Mouse (Mus musculus) bone marrow, adult 2 months (tissue): Measurements from ENCODE around the gene Ccdc138. TPM values are rescaled to one million over a fixed set of nuclear protein-coding genes. Genes with fewer than 3 reads are reported as not detected.

Experiments used
- H3K27ac ChIP-seq: fragments of 200-500 bp; 2 replicates; pipeline ENCODE4 v1.5.1; 2012; ENCODE audit warnings: low read depth, mild to moderate bottlenecking, control low read depth, inconsistent platforms, low read length; ENCODE audit not compliant: control insufficient read depth, poor library complexity, insufficient read depth
- H3K4me1 ChIP-seq: fragments of 200-500 bp; 2 replicates; pipeline ENCODE4 v1.6.1; 2011; ENCODE audit warnings: low read length; ENCODE audit not compliant: control insufficient read depth, insufficient read depth
- H3K4me3 ChIP-seq: fragments of 200-500 bp; replicated peaks from 2 replicates; pipeline ENCODE3; 2011; ENCODE audit warnings: mild to moderate bottlenecking, low read depth, low read length, control low read depth; ENCODE audit not compliant: control insufficient read depth
- CTCF ChIP-seq: fragments of 200-500 bp; IDR thresholded peaks from 2 replicates; pipeline ENCODE4 v1.5.1; 2011; ENCODE audit warnings: low read length, control low read depth; ENCODE audit not compliant: control insufficient read depth, insufficient read depth
- POLR2A ChIP-seq: fragments of 200-500 bp; IDR thresholded peaks from 2 replicates; pipeline ENCODE4 v1.6.1; 2011; ENCODE audit warnings: low read depth, mild to moderate bottlenecking, control low read depth, low read length, borderline replicate concordance; ENCODE audit not compliant: control insufficient read depth
- WGBS: fragments of 180-500 bp; shearing (Covaris S2); methylation state at CpG from one replicate; pipeline ENCODE4 v1.1.7; 2018; 5-methylcytosine and 5-hydroxymethylcytosine counted together
- polyA plus RNA-seq: library from polyadenylated mRNA; stranded (reverse); fragments of >200 nt; gene quantifications from 2 replicates; pipeline ENCODE4 v1.2.4, GENCODE M21; 2011; ENCODE audit warnings: low replicate concordance; ENCODE audit not compliant: missing spikeins, insufficient read depth, insufficient read length

Gene Ccdc138
- polyA plus RNA-seq, 1 experiment: 2.8 TPM

GRCm38 (mm10) chr10:58616565-58616964 is 118.8 kb downstream of the Ccdc138 start:
- TF ChIP-seq POLR2A: no peak
- no peak for TF ChIP-seq CTCF
- 85% methylated on average over 5 of the region's 5 CpGs for WGBS
- Histone ChIP-seq H3K4me1 (no peaks in the 10 kb centered on the region), H3K4me3 (no peak overlapping the region), H3K27ac (no peak overlapping the region)

DNA sequence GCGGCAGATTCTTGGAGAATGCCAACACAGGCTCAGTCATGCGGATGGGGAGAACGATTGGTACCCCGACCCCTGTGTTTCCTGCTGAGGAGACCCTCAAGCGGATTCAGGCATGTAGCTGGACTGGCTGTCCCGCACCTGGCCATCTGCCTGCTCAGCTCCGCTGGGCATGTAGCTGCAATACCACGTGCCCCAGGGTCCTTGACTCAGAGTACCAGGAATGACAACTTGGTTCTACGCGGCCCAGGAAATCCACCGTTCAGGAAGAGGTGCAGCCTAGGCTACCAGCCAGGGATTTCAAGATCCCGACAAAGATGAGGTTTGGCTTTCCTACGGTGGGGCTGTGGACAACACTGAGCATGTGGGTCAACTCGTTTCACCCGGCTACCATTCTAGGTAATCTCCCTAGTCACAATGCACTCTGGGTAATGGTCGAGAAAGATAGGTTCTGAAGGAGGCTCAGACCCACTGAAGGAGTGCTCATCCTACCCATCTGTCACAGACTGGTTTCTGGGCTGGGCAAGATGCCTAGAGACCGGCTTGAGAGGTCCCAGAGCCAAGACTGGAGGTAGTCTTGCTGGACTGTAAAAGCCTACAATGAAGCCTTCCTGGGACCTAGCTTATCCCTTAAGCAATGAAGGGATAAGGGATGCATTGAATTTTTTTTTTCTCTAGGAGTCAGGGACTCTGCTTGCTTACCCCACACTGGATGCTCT is 120.9 kb downstream of the Ccdc138 start:
- 81% methylated on average over 17 of the region's 17 CpGs for WGBS
- Histone ChIP-seq H3K4me1 (no peaks in the 10 kb centered on the region), H3K27ac (no peak overlapping the region), H3K4me3 (no peak overlapping the region)
- TF ChIP-seq CTCF (no peak), POLR2A (no peak)

- H3K4me3 ChIP-seq: no peak overlapping the region
- no peaks in the 10 kb centered on the region for H3K4me1 ChIP-seq
- no peak overlapping the region for H3K27ac ChIP-seq
- no peak for TF ChIP-seq CTCF
- no peak for TF ChIP-seq POLR2A
- 84% methylated on average over 4 of the region's 4 CpGs for WGBS
Measured at GRCm38 (mm10) chr10:58619266-58619665, 121.5 kb downstream of the Ccdc138 start.

GRCm38 (mm10) chr10:58624848-58625711 is 127.3 kb downstream of the Ccdc138 start:
- no peak overlapping the region for H3K27ac ChIP-seq
- no peak overlapping the region for H3K4me3 ChIP-seq
- WGBS: 3% methylated on average over 12 of the region's 12 CpGs
- H3K4me1 ChIP-seq: no peaks in the 10 kb centered on the region; the same call in 1 of the 2 replicates
- TF ChIP-seq CTCF: no peak
- no peak for TF ChIP-seq POLR2A

Other genes with a start within 250 kb of the Ccdc138 start
- 8.0 and 8.8 TPM in 2 replicates for gene Gcc2, start 242.5 kb upstream of the Ccdc138 start, polyA plus RNA-seq
- gene Lims1, start 174.5 kb upstream of the Ccdc138 start, polyA plus RNA-seq: 31.6 and 44.1 TPM in 2 replicates
- gene Ranbp2, start 51.0 kb upstream of the Ccdc138 start, polyA plus RNA-seq: 17.0 and 19.9 TPM in 2 replicates
- 0.27 and 0.55 TPM in 2 replicates for gene Edar, start 177.7 kb downstream of the Ccdc138 start, polyA plus RNA-seq
- not detected in 2 replicates for gene Gm17542, start 220.3 kb downstream of the Ccdc138 start, polyA plus RNA-seq